Mouse (Mus musculus): ENCODE measurements at regions not wholly inside any gene's neighbourhood (a gene's known extent, or its start where the extent isn't known, plus 50 kb on each side); places are given as distances from the start of the nearest gene placed in this dataset.

DNA sequence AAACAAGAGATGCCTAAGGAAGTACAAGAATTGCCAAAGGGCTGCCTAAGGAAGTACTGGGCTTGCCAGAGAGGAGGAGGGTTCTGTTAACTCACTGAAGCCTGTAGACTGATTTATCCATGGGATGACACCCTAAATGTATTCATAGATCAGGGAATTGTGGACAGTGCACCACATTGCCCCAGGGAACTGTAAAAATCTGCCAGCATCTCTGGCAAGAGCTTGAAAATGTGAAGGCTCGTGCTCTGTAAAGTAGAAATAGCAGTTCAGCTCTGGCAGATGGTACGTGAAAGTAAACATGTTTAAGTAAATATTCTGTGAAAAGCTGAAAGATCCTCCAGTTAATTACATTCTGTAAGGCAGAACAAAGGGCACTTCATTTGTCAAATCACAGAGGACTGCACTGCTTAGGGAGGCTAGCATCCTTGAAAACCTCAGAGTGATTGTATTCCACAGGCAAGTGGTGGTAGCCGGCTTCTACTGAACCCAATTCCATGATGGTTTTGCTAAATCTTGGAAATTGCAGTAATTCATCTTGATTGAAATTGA lies 445.9 kb upstream of the Grin3a start:
- no peak for DNase-seq (ENCODE audit: low read depth, low spot score)

DNA sequence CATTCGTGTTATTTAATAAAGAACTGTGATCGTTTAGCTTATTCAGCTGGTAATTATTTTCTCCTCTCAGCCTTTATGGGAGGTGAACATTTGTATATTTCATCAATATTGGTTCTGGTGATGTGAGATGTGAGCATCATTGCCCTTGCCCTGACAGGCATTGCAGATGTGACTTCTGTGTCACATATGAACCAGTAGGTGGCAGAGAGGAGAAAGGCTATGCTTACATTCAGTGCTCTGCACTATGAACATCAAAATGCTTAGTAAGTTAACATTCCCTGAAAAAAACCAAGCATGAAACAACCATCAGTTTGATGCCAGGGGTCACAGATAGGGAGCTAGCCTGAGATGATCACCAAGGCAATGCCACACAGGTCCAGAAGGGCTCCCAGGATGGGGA lies 441.1 kb upstream of the Grin3a start:
- DNase-seq (ENCODE audit: low read depth, low spot score): no peak

DNA sequence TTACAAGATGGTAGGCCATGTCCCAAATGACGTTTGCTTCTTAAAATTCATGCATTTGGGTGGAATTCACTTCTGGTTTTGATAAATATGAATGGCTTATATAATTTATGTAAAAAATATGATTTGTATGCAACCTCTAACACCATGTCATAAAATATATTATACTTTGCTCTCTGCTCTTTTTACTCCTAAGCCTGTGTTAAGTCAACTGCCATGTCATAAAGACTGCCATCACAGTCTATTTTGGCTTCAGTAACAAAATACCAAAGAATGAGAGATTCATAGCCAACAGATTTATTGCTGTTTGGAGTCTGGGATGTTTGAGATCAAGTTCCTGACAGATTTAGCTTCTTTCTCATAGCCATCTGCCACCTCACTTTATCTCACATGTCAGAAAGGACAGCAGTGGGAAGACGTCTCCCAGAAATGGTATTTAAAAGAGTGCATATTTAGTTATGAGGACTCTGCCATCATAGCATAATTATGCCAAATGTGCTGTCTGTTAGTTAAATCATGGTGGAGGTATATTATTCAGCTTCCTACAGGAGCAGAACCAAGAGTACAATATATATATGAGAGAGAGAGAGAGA lies 413.6 kb upstream of the Grin3a start:
- no peak for DNase-seq (ENCODE audit: low read depth, low spot score)

DNA sequence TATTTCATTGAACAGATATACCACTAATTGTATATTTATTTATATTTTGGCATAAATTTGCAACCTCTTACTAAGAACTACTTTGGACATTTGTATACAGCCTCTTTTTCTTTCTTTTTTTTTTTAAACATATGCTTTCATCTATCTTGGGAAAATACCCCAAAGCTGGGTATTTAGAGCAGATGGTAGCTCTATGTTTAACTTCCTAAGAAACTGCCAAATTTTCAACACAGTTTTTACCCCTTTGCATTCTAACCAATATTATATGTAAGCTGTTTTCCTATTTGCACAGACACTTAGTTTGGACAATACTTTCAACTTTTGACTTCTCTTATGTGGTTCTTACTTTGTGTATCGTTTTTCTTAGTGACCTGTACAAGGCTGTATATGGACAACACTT lies 396.5 kb upstream of the Grin3a start:
- DNase-seq (ENCODE audit: low read depth, low spot score): no peak

DNA sequence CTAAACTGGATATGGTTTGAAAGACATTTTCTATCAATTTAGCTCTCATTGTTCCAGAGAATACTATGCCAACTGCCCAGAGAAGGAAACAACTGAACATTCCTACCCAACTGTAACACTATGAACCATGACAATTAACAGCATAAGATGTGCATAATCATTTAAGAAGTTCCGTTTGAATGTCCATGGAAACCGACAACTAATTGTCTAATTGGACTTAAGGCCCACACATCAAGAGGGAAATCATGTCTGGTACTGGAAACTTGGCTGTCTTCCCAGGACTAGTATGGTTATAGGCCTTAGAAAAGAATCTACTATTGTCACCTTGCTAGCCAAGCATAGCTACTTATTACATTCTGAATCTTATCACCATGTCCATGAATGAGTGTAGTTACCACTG lies 395.4 kb upstream of the Grin3a start:
- no peak for DNase-seq (ENCODE audit: low read depth, low spot score)

DNA sequence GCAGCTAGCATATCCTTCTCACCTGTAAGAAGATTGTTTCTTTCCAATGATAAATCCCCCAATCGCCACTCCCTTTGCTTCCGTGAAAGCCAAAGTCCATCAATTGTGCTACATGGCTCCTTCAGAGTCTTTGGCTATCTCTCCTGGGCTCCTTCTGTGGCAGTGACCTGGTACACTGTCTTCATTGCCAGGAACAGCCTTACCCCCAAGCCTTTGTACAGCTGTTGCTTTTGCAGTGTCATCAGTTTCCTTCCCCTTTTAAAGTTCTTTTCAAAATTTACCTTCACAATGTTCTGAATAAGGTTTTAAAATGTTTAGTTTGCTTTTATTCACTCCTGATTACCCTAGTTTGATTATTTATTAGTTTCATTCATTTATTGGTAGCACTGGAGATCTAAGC lies 393.8 kb upstream of the Grin3a start:
- DNase-seq (ENCODE audit: low read depth, low spot score): no peak

DNA sequence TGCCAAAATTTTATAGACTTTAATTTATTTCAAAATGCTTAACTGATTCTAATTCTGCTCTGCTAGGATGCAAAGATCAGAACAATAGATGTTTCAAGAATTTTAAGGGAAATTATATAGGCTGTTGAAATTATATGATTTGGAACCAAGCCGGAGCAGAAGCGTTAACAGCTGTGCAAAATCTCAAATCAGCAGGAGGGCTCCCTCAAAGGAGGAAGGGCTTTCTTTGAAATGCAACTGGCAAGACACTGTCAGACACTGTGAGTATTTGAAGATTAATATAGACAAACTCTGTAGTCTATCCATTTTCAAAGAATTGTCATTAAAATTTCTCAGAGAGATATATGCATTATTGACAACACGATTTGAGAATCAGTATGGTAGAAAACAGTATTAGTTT lies 389.9 kb upstream of the Grin3a start:
- DNase-seq (ENCODE audit: low read depth, low spot score): no peak

DNA sequence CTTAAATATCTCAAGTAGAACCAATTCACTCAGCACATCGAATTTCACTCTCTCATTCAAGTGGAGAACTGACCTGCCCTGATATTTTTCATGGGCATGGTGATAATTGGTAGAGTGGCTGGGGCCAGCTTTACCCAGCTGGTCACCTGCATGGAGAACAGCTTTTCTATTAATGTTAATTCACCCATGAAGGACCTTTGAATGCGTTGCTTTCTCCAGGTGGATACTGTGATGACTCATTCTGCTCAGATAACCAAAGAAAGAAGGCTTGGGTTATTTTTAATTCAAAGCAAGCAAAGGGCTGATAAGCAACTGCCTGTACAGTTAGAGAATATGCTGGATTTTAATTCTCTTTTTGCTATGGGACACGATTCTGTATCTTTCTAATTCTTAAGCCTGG lies 357.8 kb upstream of the Grin3a start:
- DNase-seq (ENCODE audit: low read depth, low spot score): no peak

DNA sequence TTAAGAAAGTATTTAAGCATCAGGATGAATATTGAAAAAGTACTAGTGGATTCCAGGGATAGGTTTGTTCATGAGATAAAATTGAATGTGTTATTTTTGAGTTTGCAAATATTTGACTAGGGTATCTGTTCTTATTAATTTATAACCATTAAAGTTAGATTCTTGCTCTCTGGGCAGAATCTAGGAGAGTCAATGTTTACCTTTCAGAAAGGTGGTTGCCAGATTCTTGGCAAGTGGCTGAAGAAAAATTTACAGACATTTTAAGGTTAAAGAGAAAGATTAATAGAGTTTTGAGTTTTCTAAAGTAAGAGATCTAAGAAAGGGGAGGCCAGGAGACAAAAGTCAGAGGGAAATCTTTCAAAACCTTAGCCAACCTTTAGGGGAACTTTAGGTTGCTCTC lies 331.7 kb upstream of the Grin3a start:
- DNase-seq (ENCODE audit: low read depth, low spot score): no peak

DNA sequence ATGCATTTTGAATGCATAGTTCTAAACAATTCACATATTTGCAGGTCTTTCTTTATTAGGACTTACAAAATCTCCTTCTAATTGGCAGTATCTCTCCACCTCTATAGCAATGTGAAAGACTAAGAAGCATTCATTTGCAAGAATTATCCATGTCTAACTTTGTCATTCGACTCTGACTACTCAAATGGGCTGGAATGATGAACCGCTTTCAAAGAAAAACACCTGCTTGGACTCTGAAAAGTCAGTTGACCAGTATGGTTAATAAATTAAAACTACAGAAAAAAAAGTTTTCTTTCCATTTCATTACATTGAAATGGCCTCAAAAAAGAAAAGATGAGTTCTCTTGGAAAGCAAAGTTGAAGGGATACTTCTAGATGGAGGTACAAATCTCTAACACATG lies 331.1 kb upstream of the Grin3a start:
- no peak for DNase-seq (ENCODE audit: low read depth, low spot score)

DNA sequence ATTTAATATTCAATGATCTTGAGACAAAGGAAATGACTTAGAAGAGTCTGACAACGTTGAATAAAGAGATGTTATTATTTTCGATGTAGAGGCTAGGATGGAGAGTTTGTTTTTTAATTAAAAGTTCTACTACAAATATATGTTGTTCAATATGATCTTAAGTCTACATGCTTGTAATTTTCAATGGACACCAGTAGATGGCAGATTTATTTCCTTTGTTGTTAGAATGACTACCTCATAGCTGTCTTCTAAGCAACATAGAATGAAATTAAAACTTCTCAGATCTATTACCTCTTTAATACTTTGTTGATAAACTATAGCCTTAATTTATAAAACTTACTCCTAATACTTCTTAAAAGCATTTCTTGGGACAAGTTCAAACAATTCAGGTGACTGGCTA lies 315.3 kb upstream of the Grin3a start:
- no peak for DNase-seq (ENCODE audit: low read depth, low spot score)

DNA sequence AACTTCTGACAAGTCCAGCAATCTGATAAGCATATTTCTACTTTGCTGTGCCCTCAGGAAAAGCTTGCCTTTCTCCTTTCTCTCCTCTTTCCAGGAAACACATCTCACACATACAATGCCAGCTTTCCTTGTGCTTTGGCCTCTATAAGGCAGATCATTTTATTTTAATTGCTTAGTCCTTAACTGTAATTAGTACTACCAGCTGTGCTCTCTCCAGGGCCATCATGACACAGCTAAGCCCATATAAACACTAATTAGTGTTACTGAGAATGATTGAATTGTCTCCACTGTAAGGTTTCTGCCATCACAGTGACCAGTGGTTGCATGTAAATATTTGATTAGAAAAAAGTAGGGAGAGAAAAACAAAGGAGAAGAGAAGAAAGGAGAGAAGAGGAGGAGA lies 300.4 kb upstream of the Grin3a start:
- no peak for DNase-seq (ENCODE audit: low read depth, low spot score)

DNA sequence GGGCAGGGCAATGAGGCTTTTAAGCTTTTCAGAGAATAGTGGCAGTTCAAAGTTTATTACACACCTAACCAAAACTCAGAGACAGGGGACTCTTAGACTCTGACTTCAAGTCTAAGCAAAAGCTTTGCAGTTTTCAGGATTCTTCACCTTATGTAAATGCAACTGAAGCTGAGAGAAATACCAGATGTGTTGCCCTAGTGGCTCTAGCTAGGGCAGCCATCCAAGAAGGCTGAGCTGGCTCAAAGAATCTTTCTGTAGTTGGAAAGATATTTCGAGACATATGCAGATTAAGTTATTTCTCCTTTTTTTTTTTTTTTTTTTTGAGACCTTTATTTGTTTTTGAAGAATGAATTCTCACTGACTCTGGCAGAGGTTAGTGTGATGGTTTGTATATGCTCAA lies 284.7 kb upstream of the Grin3a start:
- no peak for DNase-seq (ENCODE audit: low read depth, low spot score)

DNA sequence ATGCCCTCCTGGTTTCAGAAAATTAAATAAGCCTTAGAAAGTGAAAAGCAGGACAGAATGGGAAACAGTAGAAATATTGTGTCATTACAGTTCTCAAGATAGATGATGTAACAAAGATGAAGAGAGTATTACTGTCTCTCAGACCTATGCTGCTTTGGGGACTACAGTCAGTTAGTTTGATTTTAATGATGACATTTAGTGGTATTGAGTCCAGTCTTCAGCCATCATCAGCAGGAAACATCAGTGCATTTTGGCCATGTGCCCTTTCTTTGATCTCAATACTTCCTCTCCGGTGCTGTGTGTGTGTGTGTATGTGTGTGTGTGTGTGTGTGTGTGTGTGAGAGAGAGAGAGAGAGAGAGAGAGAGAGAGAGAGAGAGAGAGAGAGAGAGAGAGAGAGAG lies 261.0 kb upstream of the Grin3a start:
- DNase-seq (ENCODE audit: low read depth, low spot score): no peak

DNA sequence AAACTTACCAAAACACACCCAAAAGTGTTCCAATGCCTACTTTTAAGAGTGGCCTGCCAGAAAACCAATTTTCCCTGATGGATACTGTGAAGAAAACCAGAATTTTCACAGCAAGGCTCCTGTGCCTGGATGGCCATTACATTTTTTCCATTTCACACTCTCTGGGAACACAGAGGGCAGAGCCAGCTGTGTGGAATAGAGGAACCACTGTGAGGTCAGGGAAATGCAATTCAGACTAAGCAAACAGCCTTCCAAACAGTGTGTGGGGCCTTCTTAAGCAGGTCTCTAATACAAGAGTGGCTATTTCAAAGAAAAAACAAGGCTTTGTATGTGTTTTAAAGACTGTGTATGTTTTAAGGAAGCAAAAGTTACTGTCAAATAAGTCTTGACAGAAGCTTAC lies 242.3 kb upstream of the Grin3a start:
- DNase-seq (ENCODE audit: low read depth, low spot score): no peak

DNA sequence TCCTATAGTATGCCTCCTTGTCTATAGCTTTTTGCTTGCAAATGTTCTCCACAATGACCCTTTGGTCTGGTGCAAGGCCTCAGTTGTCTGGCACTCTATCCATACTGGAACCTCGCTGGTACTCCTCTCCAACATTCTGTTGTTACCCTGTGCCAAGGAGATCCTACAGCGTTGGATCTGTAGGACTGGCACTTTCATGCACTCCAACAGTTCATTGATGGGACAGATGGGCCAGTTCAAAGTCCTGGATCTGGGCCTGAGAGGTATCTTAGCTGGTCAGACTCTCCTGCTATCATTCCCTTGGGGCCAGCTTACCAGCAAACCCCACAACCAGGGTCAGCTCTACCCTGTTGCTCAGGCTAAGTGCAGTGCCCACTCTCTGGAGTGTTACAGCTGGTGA lies 241.1 kb upstream of the Grin3a start:
- no peak for DNase-seq (ENCODE audit: low read depth, low spot score)

DNA sequence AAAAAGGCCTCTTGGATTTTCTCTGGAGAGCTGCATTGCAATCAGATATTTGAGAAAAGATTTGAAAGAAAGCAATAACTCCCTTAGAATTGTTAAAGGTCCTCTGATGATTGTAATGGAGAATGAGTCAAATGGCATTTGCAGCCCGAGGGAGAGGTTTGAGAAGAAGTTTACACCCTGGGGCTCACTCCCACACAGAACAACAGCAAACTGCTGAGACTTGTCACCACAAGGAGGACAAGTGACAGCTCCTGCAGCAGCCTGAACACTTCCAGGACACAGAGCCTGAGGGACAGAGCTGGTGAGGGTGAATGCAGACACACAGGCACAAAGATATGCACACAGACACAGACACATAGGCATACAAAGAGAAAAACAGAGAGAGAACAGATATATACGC lies 210.0 kb upstream of the Grin3a start:
- DNase-seq (ENCODE audit: low read depth, low spot score): no peak

DNA sequence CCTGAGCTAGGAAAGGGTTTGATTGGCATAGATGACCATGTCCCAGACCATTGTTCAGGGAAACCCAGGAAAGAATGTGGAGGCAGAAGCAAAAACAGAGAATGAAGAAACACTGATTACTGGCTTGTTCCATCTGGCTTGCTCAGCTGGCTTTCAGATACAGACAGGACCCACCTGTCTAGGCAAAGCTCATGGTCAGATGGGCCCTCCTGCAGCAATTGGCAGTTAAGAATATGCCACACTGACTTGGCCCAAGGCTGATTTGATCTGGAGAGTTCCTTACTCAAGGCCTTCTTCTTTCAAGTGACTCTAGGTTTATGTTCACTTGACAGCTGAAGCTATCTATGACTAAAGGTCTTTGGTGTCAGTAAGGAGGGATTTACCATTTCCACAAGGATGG lies 195.9 kb upstream of the Grin3a start:
- DNase-seq (ENCODE audit: low read depth, low spot score): no peak

DNA sequence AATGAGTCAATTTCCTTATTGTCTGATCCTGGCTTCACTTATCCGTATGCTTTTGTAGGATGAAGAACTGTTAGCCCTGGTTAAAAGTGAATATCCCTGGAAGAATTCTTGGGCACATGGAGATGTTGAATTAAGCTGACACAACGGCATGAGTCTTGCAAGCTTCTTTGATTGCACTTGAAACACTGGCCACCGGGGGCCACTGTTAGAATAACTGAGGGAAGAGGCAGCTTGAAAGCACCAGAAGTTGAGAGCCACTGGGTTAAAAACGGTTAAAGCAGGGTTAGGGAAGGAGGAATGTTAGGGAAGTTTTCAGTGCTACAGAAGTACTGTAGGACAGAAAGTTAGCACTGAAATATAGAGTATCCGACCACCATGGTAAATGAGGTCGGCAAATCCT lies 190.5 kb upstream of the Grin3a start:
- peak; percentile 21 for DNase-seq (ENCODE audit: low read depth, low spot score)

DNA sequence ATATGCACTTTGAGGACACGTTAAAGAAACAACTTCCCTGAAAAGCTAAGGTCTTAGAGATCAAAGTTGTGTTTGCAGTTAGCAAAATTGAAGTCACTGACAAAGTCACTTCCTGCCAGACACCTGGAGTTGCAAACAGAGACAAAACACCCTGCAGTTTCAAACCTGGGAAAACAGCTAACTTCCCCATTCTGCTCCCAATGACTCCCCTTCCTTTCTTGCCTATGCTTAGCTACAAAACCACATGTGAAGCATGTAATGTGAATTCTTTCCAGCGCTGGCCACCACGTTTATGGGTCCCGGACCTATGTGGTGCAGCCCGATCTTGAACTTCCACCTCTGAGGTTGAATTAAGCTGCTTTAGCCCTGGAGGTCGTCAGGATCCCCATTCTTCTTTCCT lies 179.8 kb upstream of the Grin3a start:
- no peak for DNase-seq (ENCODE audit: low read depth, low spot score)

Measured in ZHBTc4 (cell line).